Mouse (Mus musculus) adrenal gland, postnatal 10 days (tissue): ENCODE data around the gene Gatc. TPM values are rescaled to one million over a fixed set of nuclear protein-coding genes. Genes with fewer than 3 reads are reported as not detected.
A peak's percentile ranks its signal among the peaks of the same experiment; 100 is the strongest.
"Not testable (repeated sequence)": the region's sequence is repeated elsewhere in the genome, so short reads cannot be mapped to it uniquely, and the experiment has no call there.

ENCODE experiments used
- DNase-seq: peaks from one replicate; pipeline ENCODE4 v3.0.0; 2021; ENCODE audit warnings: mixed read lengths
- total RNA-seq, 2 experiments: library from RNA; stranded (reverse); gene quantifications; 2 replicates each; pipeline ENCODE4 v1.2.3; 2021

The Gatc gene
- total RNA-seq, 2 experiments from 2014 or later, result 19.1 to 20.1 TPM

GRCm38 (mm10) chr5:115330955-115331354, 10.0 kb downstream of the Gatc start:
- DNase-seq, result no peak

GRCm38 (mm10) chr5:115327610-115328548, 13.1 kb downstream of the Gatc start:
- DNase-seq, result peak; percentile 55

GRCm38 (mm10) chr5:115326875-115327609, 13.9 kb downstream of the Gatc start, which contains the start of gene Srsf9:
Srsf9 (plus strand) TSS chr5:115327177.
- peak; percentile 98 for DNase-seq

- no peak for DNase-seq
Observed at GRCm38 (mm10) chr5:115326256-115326831, 14.6 kb downstream of the Gatc start.

- DNase-seq, result peak; percentile 78
Observed at GRCm38 (mm10) chr5:115319004-115319940, 21.7 kb downstream of the Gatc start.

- no peak for DNase-seq
Observed at GRCm38 (mm10) chr5:115317645-115318328, 23.2 kb downstream of the Gatc start.

GRCm38 (mm10) chr5:115316968-115317644, 23.9 kb downstream of the Gatc start:
- DNase-seq, result no peak

GRCm38 (mm10) chr5:115313668-115313943, 27.4 kb downstream of the Gatc start:
- DNase-seq, result no peak

- DNase-seq, result no peak
Observed at GRCm38 (mm10) chr5:115312816-115313667, 27.9 kb downstream of the Gatc start.

GRCm38 (mm10) chr5:115312354-115312753, 28.6 kb downstream of the Gatc start:
- DNase-seq, result no peak

GRCm38 (mm10) chr5:115302190-115302589, 38.8 kb downstream of the Gatc start:
- DNase-seq, result not testable (repeated sequence)

- no peak for DNase-seq
Observed at GRCm38 (mm10) chr5:115301615-115302014, 39.4 kb downstream of the Gatc start.

GRCm38 (mm10) chr5:115300792-115301614, 40.0 kb downstream of the Gatc start, which contains the start of gene Dynll1:
Dynll1 (minus strand) TSS chr5:115300999.
- peak; percentile 100 for DNase-seq

GRCm38 (mm10) chr5:115300035-115300744, 40.8 kb downstream of the Gatc start:
- DNase-seq, result peak; percentile 67

- DNase-seq, result no peak
Observed at GRCm38 (mm10) chr5:115296347-115296746, 44.6 kb downstream of the Gatc start.

GRCm38 (mm10) chr5:115294173-115294572, 46.8 kb downstream of the Gatc start:
- no peak for DNase-seq

GRCm38 (mm10) chr5:115284735-115285134, 56.2 kb downstream of the Gatc start:
- DNase-seq, result no peak
